Mouse (Mus musculus) kidney, adult 8-10 months (tissue): Measurements from ENCODE around the gene Abhd16a.

Source experiments
- DNase-seq, 2 experiments: peaks; one replicate each; pipeline ENCODE4 v3.0.0; 2022

The Abhd16a gene

GRCm38 (mm10) chr17:35088825-35089644, at the start of gene Abhd16a:
Gene Abhd16a, plus strand, starts transcription at chr17:35089263.
- DNase-seq, result peak; percentile 91 to 93

- no peak for DNase-seq
Measured at GRCm38 (mm10) chr17:35043794-35044193, 45.3 kb upstream of the Abhd16a start.

GRCm38 (mm10) chr17:35044904-35045806, 43.9 kb upstream of the Abhd16a start:
- no peak for DNase-seq

GRCm38 (mm10) chr17:35045807-35046680, 43.0 kb upstream of the Abhd16a start:
- DNase-seq, result peak in 1 of 2 experiments; percentile 15

GRCm38 (mm10) chr17:35046681-35047455, 42.2 kb upstream of the Abhd16a start, which contains the start of gene Msh5:
Gene Msh5, minus strand, starts transcription at chr17:35046745.
- peak; percentile 99 for DNase-seq

- peak; percentile 71 to 90 for DNase-seq
Measured at GRCm38 (mm10) chr17:35047688-35048087, 41.4 kb upstream of the Abhd16a start.

- DNase-seq, result peak in 1 of 2 experiments; percentile 22
Measured at GRCm38 (mm10) chr17:35048149-35048931, 40.7 kb upstream of the Abhd16a start.

GRCm38 (mm10) chr17:35048932-35049440, 40.1 kb upstream of the Abhd16a start:
- no peak for DNase-seq

GRCm38 (mm10) chr17:35049561-35050016, 39.5 kb upstream of the Abhd16a start, which contains the start of gene Clic1:
Gene Clic1, plus strand, starts transcription at chr17:35049966.
- peak in 1 of 2 experiments; percentile 53 for DNase-seq

GRCm38 (mm10) chr17:35050126-35050750, 38.8 kb upstream of the Abhd16a start:
- peak; percentile 70 to 80 for DNase-seq

GRCm38 (mm10) chr17:35051156-35052086, 37.6 kb upstream of the Abhd16a start:
- peak; percentile 71 to 81 for DNase-seq

- no peak for DNase-seq
Measured at GRCm38 (mm10) chr17:35052271-35052798, 36.7 kb upstream of the Abhd16a start.

GRCm38 (mm10) chr17:35055691-35056495, 33.2 kb upstream of the Abhd16a start:
- no peak for DNase-seq

- DNase-seq, result no peak
Measured at GRCm38 (mm10) chr17:35057090-35057489, 32.0 kb upstream of the Abhd16a start.

GRCm38 (mm10) chr17:35058316-35058715, 30.7 kb upstream of the Abhd16a start:
- peak in 1 of 2 experiments; percentile 18 for DNase-seq

- DNase-seq, result peak; percentile 81 to 88
Measured at GRCm38 (mm10) chr17:35058911-35059892, 29.9 kb upstream of the Abhd16a start, which contains the start of gene Ddah2. Gene Ddah2, plus strand, starts transcription at chr17:35059035.
